Mouse (Mus musculus) hindbrain, postnatal 0 days (tissue): ENCODE data around the gene Kcnq1. TPM values are rescaled to one million over a fixed set of nuclear protein-coding genes. Genes with fewer than 3 reads are reported as not detected.

Experiments
- ATAC-seq: fragments of 200-750 bp; cut with Nextera tagmentation; 2 replicates; pipeline ENCODE4 v1.8.0; 2017; ENCODE audit warnings: mild to moderate bottlenecking, moderate TSS enrichment, moderate library complexity
- DNase-seq: peaks from one replicate; pipeline ENCODE4 v3.0.0-alpha.2; 2015; ENCODE audit warnings: low spot score
- H3K27ac ChIP-seq: fragments of 300-500 bp; sonication (generic); 2 replicates; pipeline ENCODE4 v1.5.1; 2014; ENCODE audit warnings: mild to moderate bottlenecking
- H3K27me3 ChIP-seq: fragments of 300-500 bp; sonication (generic); 2 replicates; pipeline ENCODE4 v1.6.1; 2014; ENCODE audit warnings: low read length, mixed read lengths; ENCODE audit not compliant: insufficient read depth
- H3K36me3 ChIP-seq: fragments of 300-500 bp; sonication (generic); 2 replicates; pipeline ENCODE4 v1.6.1; 2014; ENCODE audit warnings: low read length, mixed read lengths; ENCODE audit not compliant: insufficient read depth
- H3K4me1 ChIP-seq: fragments of 300-500 bp; sonication (generic); 2 replicates; pipeline ENCODE4 v1.6.1; 2014; ENCODE audit warnings: antibody characterized with exemption, low read length, mixed read lengths; ENCODE audit not compliant: insufficient read depth
- H3K4me2 ChIP-seq: fragments of 300-500 bp; sonication (generic); 2 replicates; pipeline ENCODE4 v1.6.1; 2014; ENCODE audit warnings: low read depth, mild to moderate bottlenecking, low read length, moderate library complexity, mixed read lengths
- H3K4me3 ChIP-seq: fragments of 300-500 bp; sonication (generic); 2 replicates; pipeline ENCODE4 v1.5.1; 2014; ENCODE audit warnings: low read length
- H3K9ac ChIP-seq: fragments of 300-500 bp; sonication (generic); replicated peaks from 2 replicates; pipeline ENCODE4 v1.6.1; 2014; ENCODE audit warnings: mild to moderate bottlenecking, low read length, moderate library complexity, mixed read lengths
- H3K9me3 ChIP-seq: fragments of 300-500 bp; sonication (generic); 2 replicates; pipeline ENCODE4 v1.6.1; 2016; ENCODE audit warnings: low read length, mixed read lengths
- CTCF ChIP-seq: IDR thresholded peaks from 2 replicates; pipeline ENCODE4 v1.5.1; 2016; ENCODE audit warnings: antibody characterized with exemption, control low read depth, low read depth
- WGBS: fragments of 180-500 bp; shearing (Covaris S2); extraction: QIAGEN DNeasy Blood & Tissue Kit; methylation state at CpG from one replicate; pipeline ENCODE4 v1.1.7; 2014; 5-methylcytosine and 5-hydroxymethylcytosine counted together
- polyA plus RNA-seq: library from polyadenylated mRNA; unstranded; fragments of >200 nt; fragmentation: Nextera tagmentation; extraction: Ambion mirVana; gene quantifications from 2 replicates; pipeline ENCODE4 v1.2.1, GENCODE M21; 2015
- total RNA-seq: library from RNA; depleted of rRNA; stranded (reverse); fragments of >200 nt; gene quantifications from 2 replicates; pipeline ENCODE4 v1.2.3, GENCODE M21; 2014

Kcnq1 gene
- total and polyA plus RNA-seq, 2 experiments from 2014 or later = 1.4 to 1.9 TPM

DNA sequence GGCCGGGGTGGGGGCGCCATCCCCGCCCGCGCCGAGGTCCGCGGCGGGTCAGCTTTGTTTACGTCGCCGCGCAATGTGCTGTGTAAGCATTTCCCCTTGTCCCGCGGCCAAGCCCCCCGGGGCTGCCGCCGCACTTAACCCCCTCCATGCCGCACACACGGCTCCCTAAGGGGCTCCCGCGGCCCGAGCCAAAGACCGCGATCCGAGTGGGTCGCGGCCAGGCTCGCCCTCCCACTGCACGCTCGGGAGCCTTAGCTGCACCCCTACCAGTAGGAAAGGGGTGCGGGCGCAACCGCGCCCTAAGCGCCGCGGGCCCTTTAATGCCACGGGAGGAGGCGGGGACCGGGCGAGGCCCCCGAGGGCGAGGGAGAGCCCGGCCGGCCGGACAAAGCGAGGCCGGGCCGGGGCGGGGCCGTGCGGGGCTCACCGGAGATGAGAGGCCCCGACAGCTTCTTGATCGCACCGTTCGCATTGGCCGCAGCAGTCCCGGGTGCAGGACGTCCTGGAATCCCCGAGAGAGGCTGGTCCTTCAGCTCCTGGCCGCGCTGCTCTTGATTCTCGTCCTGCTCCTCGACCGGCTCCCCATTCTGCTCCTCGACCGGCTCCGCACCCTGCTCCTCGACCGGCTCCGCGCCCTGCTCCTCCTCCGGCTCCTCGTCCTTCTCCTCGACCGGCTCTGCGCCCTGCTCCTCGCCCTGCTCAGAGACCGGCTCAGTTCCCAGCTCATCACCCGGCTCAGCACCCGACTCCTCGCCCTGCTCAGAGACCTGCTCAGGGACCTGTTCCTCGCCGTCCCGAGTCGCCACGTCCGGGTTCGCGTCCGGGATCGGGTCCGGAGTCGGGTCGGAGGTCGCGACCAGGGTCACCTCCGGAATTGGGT, 353.4 kb downstream of the Kcnq1 start:
- peak; percentile 12; the same call in 1 of the 2 replicates for ATAC-seq
- WGBS = 36% methylated on average over 85 of the region's 100 CpGs
- H3K27me3 ChIP-seq = no peaks in the 10 kb centered on the region
- H3K4me3 ChIP-seq = peak overlapping the region; percentile 43
- H3K4me1 ChIP-seq = no peaks in the 10 kb centered on the region
- peak overlapping the region; percentile 62 for H3K4me2 ChIP-seq
- peaks cover 6% of the 10 kb centered on the region; the same call in 1 of the 2 replicates for H3K9me3 ChIP-seq
- no peaks in the 10 kb centered on the region for H3K36me3 ChIP-seq
- DNase-seq = no peak
- no peak for TF ChIP-seq CTCF
- peak overlapping the region; percentile 41 for H3K9ac ChIP-seq
- H3K27ac ChIP-seq = no peak overlapping the region

DNA sequence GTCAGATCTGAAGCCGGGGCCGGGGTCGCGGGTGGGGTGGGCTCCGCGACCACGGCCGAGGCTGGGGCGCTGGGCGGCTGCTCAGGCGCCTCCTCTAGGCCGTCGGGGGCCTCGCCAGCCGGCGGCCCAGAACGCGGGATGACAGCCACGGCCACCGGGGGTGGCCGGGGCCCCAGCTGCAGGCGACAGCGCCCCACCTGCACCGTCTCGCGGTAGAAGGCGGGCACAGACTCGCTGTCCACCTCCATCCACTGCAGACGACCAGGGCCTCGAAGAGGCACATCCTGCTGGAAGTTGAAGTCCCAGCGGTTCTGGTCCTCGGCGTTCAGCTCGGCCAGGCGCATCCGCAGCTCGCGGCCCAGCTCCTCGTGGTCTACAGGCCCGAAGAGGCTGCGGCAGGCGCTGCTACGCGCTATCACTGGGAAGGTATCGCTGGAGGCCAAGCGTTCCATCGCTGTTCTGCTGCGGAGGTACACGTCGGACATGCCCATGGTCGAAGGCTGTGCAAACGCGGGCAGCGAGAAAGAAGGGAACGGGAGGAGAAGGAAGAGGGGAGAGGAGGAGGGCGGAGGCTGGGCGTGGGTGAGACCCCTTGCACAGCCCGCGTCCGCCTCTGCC, 354.2 kb downstream of the Kcnq1 start:
- Histone ChIP-seq H3K27me3 (no peaks in the 10 kb centered on the region), H3K4me3 (peak overlapping the region; percentile 43), H3K9me3 (peaks cover 6% of the 10 kb centered on the region; the same call in 1 of the 2 replicates), H3K36me3 (no peaks in the 10 kb centered on the region), H3K27ac (no peak overlapping the region), H3K4me1 (no peaks in the 10 kb centered on the region), H3K9ac (peak overlapping the region; percentile 41), H3K4me2 (peak overlapping the region; percentile 62)
- no peak for TF ChIP-seq CTCF
- WGBS = 38% methylated on average over 57 of the region's 60 CpGs
- ATAC-seq (no peak), DNase-seq (no peak)

DNA sequence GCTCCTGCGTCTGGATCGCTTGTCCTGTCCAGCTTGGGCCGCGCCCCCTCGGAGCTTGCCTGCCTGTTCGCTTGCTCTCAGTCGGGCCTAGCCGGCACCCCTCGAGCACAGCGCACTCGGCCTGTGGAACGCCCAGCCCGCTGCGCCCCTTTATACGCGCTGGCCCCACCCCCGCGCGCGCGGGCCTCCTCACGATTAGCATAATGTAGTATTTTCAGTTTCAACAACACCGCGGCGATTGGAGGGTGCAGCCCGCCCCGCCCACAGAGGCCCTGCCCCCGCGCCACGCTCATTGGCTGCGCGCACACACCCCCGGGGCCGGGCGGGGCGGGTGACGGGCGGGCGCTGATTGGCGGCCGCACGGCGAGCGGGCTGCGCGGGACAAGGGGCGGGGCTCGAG, 354.7 kb downstream of the Kcnq1 start, which contains the start of gene Cdkn1c:
Gene Cdkn1c (minus strand): TSS at position 177 of the 400 bp plus-strand sequence.
- peak; percentile 85 for ATAC-seq
- WGBS = 35% methylated on average over 42 of the region's 48 CpGs
- Histone ChIP-seq H3K9me3 (peaks cover 6% of the 10 kb centered on the region; the same call in 1 of the 2 replicates), H3K4me3 (peak within 1 kb of the TSS; percentile 43), H3K27me3 (no peaks in the 10 kb centered on the region), H3K36me3 (no peaks in the 10 kb centered on the region), H3K4me2 (peak within 1 kb of the TSS; percentile 62), H3K9ac (peak within 1 kb of the TSS; percentile 41), H3K4me1 (no peaks in the 10 kb centered on the region), H3K27ac (no peak within 1 kb of the TSS)
- peak; percentile 89 for DNase-seq
- TF ChIP-seq CTCF = no peak

DNA sequence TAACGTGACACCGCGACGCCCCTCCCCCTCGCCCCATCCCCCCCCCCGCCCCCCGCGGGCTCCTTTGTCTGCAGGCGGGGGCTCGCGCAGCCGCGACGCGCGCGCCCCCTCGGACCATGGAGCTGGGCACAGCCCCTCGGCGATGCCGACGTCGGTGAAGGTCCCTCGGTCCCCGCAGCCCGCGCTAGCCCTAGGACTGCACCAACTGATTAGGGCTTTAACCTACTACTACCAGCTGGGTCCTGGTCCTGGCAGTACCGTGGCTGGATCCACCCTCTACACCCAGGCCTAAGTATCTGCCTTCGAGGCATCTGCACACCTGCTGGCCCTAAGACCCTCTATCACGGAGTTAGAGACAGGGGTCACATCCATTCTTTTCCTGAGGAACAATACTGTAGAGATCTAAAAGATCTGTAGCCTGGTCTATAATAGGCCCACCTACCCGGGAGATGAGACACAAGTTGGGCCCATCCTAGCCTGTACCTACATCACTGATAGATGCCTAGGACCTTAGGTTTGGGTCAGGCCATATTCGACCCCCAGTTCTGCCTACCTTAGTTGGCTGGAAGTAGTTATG, 355.2 kb downstream of the Kcnq1 start:
- peaks cover 6% of the 10 kb centered on the region; the same call in 1 of the 2 replicates for H3K9me3 ChIP-seq
- H3K9ac ChIP-seq = no peak overlapping the region
- DNase-seq (no peak), ATAC-seq (peak; percentile 41; the same call in 1 of the 2 replicates)
- H3K4me1 ChIP-seq = no peaks in the 10 kb centered on the region
- 39% methylated on average over 18 of the region's 32 CpGs for WGBS
- peak overlapping the region; percentile 43 for H3K4me3 ChIP-seq
- no peaks in the 10 kb centered on the region for H3K27me3 ChIP-seq
- TF ChIP-seq CTCF = no peak
- H3K36me3 ChIP-seq = no peaks in the 10 kb centered on the region
- no peak overlapping the region for H3K27ac ChIP-seq
- peak overlapping the region; percentile 62 for H3K4me2 ChIP-seq

DNA sequence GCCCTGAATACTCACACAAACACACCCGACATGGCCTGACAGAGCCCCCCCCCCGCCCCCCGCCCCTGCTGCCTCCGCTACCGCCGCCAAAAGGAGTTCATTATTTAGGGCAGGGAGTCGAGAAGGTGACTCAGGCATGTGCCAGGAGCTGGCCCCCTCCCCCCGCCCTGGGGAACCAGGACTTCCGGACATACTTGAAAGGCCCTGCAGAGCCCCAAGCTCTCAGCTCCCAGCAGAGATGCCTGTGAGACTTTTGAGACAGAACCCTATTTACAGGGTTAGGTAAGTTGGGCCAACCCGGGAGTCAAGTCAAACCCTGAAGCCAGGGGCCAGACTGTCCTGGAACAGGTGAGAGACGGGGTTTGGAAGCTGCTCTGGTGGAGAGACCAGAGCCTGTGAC, 355.8 kb downstream of the Kcnq1 start:
- Histone ChIP-seq H3K27ac (no peak overlapping the region), H3K4me3 (no peak overlapping the region), H3K9ac (no peak overlapping the region), H3K9me3 (peaks cover 6% of the 10 kb centered on the region; the same call in 1 of the 2 replicates), H3K36me3 (no peaks in the 10 kb centered on the region), H3K27me3 (no peaks in the 10 kb centered on the region), H3K4me1 (no peaks in the 10 kb centered on the region), H3K4me2 (no peak overlapping the region)
- TF ChIP-seq CTCF = no peak
- no peak for ATAC-seq
- no peak for DNase-seq
- 50% methylated on average over 11 of the region's 11 CpGs for WGBS

DNA sequence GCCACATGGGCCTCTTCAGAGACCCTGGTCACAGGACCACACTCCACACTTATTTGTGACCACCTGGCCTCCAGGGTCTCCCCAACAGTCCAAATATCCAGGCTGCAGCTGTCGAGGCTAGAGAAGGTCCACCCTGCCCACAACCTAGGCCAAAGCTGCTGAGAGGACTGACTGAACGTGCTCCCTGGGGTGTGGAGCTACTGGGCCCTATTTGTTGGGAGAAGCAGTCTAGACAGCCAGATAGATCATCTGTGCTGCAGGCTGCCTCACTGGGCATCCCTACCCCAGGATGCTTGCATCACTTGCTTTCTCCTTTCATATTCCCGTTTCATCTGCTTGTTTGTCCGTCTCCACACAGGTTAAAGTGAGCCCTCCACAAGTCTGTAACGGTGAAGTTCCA, 356.4 kb downstream of the Kcnq1 start:
- Histone ChIP-seq H3K4me1 (no peaks in the 10 kb centered on the region), H3K9ac (no peak overlapping the region), H3K27me3 (no peaks in the 10 kb centered on the region), H3K27ac (no peak overlapping the region), H3K4me3 (no peak overlapping the region), H3K9me3 (peaks cover 6% of the 10 kb centered on the region; the same call in 1 of the 2 replicates), H3K36me3 (no peaks in the 10 kb centered on the region), H3K4me2 (no peak overlapping the region)
- WGBS = 73% methylated on average over 5 of the region's 5 CpGs
- no peak for ATAC-seq
- DNase-seq = no peak
- TF ChIP-seq CTCF = no peak
